Mouse (Mus musculus) cerebellum, postnatal 4 days (tissue): ENCODE results near the gene Lrrc4.
A peak's percentile ranks its signal among the peaks of the same experiment; 100 is the strongest.

Experiments used
- DNase-seq, 2 experiments: peaks; one replicate each; pipeline ENCODE4 v3.0.0; 2022; ENCODE audit warnings: low spot score in 2 of 2, mixed read lengths in 1 of 2

Gene Lrrc4

GRCm38 (mm10) chr6:28674686-28675085 is 156.9 kb downstream of the Lrrc4 start:
- no peak for DNase-seq

GRCm38 (mm10) chr6:28672388-28672787 is 159.2 kb downstream of the Lrrc4 start:
- no peak for DNase-seq

GRCm38 (mm10) chr6:28669251-28669650 is 162.3 kb downstream of the Lrrc4 start:
- no peak for DNase-seq

DNA sequence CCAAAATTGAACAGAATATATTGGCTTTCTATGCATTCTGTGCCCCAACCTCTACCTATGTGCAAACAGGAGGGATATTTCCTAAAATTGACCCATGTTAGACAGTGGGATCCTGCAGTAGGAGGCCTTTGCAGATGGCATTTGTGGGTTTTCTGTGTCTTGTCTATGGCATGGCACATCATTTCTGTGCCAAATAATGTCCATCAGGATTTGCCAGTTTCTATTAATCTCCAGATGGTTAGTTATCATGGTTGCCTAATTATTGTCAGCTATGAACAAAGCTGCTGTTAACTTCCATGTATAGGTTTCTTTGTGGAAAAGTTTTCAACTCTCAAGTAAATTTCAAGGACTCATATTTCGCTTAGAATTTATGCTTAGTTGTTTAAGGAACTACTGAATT is 164.0 kb downstream of the Lrrc4 start:
- no peak for DNase-seq

GRCm38 (mm10) chr6:28664716-28665115 is 166.8 kb downstream of the Lrrc4 start:
- no peak for DNase-seq

DNA sequence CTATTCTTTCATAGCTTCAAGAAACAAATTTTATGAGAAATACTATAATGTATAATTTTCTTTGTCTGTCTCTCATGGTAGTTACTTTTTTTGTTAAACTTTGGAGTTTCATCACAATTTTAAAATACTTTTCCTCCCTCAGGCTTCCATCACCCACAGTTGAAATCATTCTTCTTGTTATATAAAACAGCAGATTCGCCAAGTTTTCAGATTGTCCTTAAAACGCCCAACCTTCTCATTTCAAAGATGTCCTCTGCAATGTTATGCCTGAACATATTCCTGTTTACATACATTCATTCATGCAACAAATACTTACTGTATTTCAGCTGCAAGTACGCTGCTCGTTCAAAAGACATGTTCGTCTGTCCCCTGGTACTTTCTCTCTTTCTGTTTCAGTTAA is 167.9 kb downstream of the Lrrc4 start:
- no peak for DNase-seq

- DNase-seq = no peak
Observed at GRCm38 (mm10) chr6:28663004-28663403, 168.5 kb downstream of the Lrrc4 start.

- DNase-seq = no peak
Observed at GRCm38 (mm10) chr6:28656511-28656910, 175.0 kb downstream of the Lrrc4 start.

GRCm38 (mm10) chr6:28645231-28645630 is 186.3 kb downstream of the Lrrc4 start:
- DNase-seq = no peak

- no peak for DNase-seq
Observed at GRCm38 (mm10) chr6:28642909-28643308, 188.6 kb downstream of the Lrrc4 start.

- DNase-seq = no peak
Observed at GRCm38 (mm10) chr6:28640088-28640487, 191.5 kb downstream of the Lrrc4 start.

DNA sequence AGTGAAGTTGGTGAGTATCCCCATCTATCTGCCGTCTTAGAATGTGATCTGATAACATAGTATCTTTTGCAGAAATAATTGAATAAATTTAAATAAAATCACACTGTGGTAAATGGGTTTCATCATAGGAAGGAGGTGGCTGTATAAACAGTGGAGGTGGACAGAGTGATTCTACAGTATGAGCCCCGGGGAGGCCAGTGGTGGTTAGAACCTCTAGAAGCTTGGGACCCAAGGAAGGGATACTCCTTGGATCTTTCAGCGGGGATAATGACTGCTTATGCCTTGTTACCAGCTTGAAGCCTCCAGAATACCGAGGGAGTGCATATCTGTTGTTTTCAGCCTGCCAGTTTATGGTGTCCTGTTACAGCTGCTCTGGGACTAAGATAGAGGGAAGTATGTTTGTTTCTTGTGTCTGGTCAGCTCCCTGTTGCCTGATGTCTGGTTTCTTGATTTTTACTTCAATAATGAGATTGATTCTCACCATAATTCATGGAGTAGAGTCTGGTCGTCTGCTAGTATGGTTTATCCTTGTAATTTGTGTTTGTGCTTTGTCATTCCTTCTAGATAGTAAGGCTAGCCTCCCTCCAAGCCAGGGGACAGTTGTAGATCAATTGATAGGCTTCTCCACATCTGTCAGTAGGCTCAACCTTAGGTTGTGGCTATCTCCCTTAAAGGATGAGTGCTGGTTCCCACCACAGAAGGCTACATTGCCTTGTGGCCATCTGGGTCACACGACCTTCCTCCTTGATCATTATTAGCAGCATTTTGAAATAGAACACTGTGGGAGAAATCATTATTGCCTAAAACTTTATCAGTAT is 195.8 kb downstream of the Lrrc4 start:
- no peak for DNase-seq

DNA sequence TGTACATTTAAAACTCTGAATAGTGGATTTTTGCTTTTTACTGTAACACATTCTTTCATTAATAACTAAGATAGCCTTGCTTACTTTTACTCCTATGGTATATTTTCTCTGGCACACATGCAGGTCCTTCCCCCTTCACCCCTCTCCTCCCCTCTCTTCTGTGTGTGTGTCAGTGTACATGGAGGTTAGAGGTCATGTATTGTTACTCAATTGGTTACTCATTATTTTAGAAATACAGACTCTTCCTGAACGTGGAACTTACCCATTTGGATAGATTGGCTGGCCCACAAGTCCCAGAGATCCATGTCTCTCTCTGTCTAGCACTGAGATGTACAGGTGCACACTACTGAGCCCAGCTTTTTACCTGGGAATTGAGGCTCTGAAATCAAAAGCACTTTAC is 196.5 kb downstream of the Lrrc4 start:
- DNase-seq = no peak

GRCm38 (mm10) chr6:28633656-28634055 is 197.9 kb downstream of the Lrrc4 start:
- no peak for DNase-seq

- no peak for DNase-seq
Observed at GRCm38 (mm10) chr6:28633120-28633519, 198.4 kb downstream of the Lrrc4 start.

GRCm38 (mm10) chr6:28630926-28631325 is 200.6 kb downstream of the Lrrc4 start:
- no peak for DNase-seq

DNA sequence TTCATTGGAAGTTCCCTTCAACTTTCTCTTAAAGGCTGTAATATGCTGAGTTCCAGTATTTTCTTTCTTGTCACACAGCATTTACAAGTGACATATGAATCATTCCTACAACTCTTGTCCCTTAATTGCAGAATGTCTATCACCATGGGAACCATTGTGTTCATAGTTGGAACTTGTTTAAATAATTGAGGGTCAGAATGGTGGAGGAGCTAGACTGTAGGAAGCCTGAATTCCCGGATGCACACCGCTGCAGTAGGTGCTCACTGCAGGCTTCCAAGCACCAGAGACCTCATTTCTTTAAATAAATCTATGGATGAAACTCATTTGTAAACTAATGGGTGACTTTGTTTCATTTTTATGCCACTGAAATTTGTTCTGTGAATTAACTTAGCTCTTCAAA is 201.7 kb downstream of the Lrrc4 start:
- DNase-seq = no peak

DNA sequence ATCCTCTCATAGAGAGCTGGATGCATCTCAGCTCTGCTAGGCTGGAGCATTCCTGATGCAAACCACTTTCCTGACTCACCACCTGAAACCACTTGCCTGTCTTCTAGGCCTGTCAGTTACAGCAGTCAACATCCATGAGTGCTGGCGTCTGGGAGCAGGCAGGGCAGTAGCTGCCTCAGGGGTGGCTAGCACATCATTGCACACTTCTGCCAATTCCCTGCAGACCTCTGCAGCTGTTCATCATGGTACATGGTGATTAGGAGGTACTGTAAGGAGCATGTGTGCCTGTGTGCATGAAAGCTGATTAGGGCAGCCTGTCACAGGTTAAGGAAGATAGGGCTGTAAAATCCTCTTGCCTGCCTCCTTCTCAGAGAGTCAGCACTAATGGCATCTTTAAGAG is 203.1 kb downstream of the Lrrc4 start:
- DNase-seq = no peak

DNA sequence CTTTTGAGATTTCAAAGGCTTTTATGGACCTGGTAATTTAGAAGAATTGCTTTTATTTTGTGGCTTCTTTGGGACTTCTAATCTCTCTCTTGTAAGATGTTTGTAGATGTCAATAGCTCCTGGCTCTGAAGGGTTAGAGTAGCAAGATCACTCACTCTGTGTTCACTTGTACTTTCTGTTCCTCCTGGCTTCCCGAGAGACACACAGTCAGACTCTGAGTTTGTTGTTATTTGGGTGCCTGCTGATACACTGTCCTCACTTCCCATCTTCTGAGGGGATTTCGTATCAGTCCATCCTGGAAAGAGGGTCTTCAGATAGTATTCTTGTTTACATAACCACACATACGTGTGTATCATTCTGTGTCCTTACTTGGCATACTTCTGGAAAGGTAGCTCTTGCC is 208.6 kb downstream of the Lrrc4 start:
- no peak for DNase-seq

GRCm38 (mm10) chr6:28622522-28622921 is 209.0 kb downstream of the Lrrc4 start:
- no peak for DNase-seq

DNA sequence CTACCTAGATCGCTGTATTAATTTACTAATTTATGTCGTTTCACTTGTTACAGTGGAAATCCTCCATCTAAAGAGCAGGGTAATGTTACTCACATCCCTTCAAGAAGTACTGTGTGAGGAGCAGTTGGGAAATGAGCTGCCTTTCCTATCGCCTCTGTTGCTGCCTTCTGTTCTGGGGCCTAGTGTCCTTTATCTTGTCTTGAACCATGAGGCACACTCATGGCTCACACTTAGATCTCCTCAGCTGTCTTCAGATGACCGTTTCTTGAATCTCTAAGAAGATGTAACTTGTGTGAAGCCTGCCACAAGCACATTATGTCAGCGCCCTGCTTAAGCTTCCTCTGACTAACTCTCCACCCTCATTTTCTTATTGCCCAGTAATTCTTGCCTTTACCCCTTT is 209.6 kb downstream of the Lrrc4 start:
- DNase-seq = no peak

GRCm38 (mm10) chr6:28621431-28621830 is 210.1 kb downstream of the Lrrc4 start:
- no peak for DNase-seq

DNA sequence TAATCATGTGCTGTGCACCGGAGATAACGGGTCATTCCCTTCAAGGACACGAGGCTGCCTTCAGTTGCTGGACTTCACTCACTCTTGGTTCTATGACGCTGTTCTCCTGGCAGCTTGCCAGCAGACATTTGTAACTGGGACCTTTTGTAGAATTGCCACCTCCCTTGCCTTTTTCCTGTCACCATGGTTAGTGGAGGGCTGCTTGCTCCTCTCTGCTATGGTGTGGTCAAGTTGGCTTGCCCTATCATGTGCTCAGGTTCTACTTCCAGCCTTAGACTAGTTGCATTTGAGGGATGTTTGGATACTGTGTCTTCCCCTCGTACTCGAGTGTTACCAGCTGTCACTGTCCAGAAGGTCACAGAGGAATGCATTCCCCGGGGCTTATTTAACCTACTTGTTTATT is 212.8 kb downstream of the Lrrc4 start:
- peak in 1 of 2 experiments; percentile 29 for DNase-seq

DNA sequence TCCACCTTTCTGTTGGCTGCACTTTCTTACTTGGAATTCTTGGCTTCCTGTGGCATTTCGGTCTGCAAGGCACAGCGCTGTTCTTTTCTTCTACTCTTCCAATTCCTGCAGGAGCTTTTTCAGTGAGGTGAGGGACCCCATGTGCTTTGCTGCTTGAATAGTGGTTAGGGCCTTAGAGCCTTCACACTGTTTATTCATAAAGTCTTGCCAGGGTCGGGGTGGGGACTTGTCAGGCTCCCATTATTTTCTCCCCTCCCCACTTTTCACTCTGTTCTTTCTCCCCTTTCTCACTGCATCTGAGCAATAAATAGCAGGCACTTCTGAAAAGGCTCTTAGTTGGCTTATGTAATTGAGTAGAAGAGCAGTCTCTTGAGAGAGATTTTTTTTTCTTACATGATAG is 213.2 kb downstream of the Lrrc4 start:
- DNase-seq = no peak
